Comparison of ENCODE assay signal across 8 mouse cellular contexts in genomic region chr7:97578361-97579066, GRCm38 (mm10). TPM values are rescaled to one million over a fixed set of nuclear protein-coding genes. Genes with fewer than 3 reads are reported as not detected.
DNase-seq lines count a peak whose midpoint lies in the region; ATAC-seq and TF ChIP-seq lines count a peak whose summit lies in the region.

No protein-coding gene starts in this region.

- H3K9me3 ChIP-seq in limb, embryonic 11.5 days (ENCODE audit: control insufficient read depth, low read length), result no peaks in the 10 kb centered on the region
- no peaks in the 10 kb centered on the region for H3K9me3 ChIP-seq in midbrain, embryonic 14.5 days (ENCODE audit: control insufficient read depth, low read length)

- TF ChIP-seq POLR2A in kidney, adult 2 months (IDR thresholded peaks at IDR 0.05; ENCODE audit: low read depth, low read length), result no peak

- no peaks in the 10 kb centered on the region for H3K36me3 ChIP-seq in kidney, adult 2 months (ENCODE audit: control insufficient read depth, insufficient read depth, low read length)
- no peaks in the 10 kb centered on the region for H3K36me3 ChIP-seq in limb, embryonic 11.5 days (ENCODE audit: control insufficient read depth, insufficient read depth, low read length)
- H3K36me3 ChIP-seq in midbrain, embryonic 14.5 days (ENCODE audit: control insufficient read depth, insufficient read depth, low read length), result no peaks in the 10 kb centered on the region

- H3K27me3 ChIP-seq in kidney, adult 2 months (replicated peaks; ENCODE audit: control insufficient read depth, insufficient read depth, low read length), result no peaks in the 10 kb centered on the region
- no peaks in the 10 kb centered on the region for H3K27me3 ChIP-seq in limb, embryonic 11.5 days (ENCODE audit: control insufficient read depth, insufficient read depth, low read length)
- no peaks in the 10 kb centered on the region for H3K27me3 ChIP-seq in midbrain, embryonic 14.5 days (ENCODE audit: control insufficient read depth, insufficient read depth, low read length)

- no peak for TF ChIP-seq CTCF in kidney, adult 2 months (conservative IDR thresholded peaks at IDR 0.05; ENCODE audit: insufficient read depth, insufficient read length, low read depth, low read length)

- H3K4me3 ChIP-seq in kidney, adult 2 months (ENCODE audit: insufficient read depth, low read depth, low read length), result peak overlapping the region; percentile 69
- peak overlapping the region; percentile 96 for H3K4me3 ChIP-seq in limb, embryonic 11.5 days (ENCODE audit: low read depth, low read length)
- H3K4me3 ChIP-seq in midbrain, embryonic 14.5 days (replicated peaks; ENCODE audit: low read depth, low read length), result peak overlapping the region; percentile 100

- peak overlapping the region; percentile 96 for H3K9ac ChIP-seq in limb, embryonic 11.5 days (ENCODE audit: low read length)
- H3K9ac ChIP-seq in midbrain, embryonic 14.5 days (replicated peaks; ENCODE audit: low read length), result peak overlapping the region; percentile 98; the same call in 1 of the 2 replicates

- peak; percentile 12 to 35 for DNase-seq in frontal cortex, adult 2 months (ENCODE audit: extremely low spot score in 1 of 2, low spot score in 1 of 2)
- peak; percentile 27 for DNase-seq in embryo, embryonic 10 days (ENCODE audit: low spot score)
- peak; percentile 96 for DNase-seq in heart, adult 11 months
- peak; percentile 57 for DNase-seq in kidney, adult 2 months
- DNase-seq in limb, embryonic 11.5 days (ENCODE audit: low spot score), result peak; percentile 45
- DNase-seq in midbrain, embryonic 14.5 days, result peak; percentile 36
- peak; percentile 57 for DNase-seq in testis, postnatal 10 days (ENCODE audit: low spot score)

- peak overlapping the region; percentile 67; the same call in 1 of the 2 replicates for H3K27ac ChIP-seq in kidney, adult 2 months (ENCODE audit: insufficient read depth, low read depth, low read length)
- peak overlapping the region; percentile 95; the same call in 1 of the 2 replicates for H3K27ac ChIP-seq in limb, embryonic 11.5 days (replicated peaks; ENCODE audit: low read depth, low read length)
- H3K27ac ChIP-seq in midbrain, embryonic 14.5 days (replicated peaks; ENCODE audit: low read depth, low read length), result no peak overlapping the region

- H3K4me1 ChIP-seq in kidney, adult 2 months (ENCODE audit: control insufficient read depth, insufficient read depth, low read length), result no peaks in the 10 kb centered on the region; the same call in 1 of the 2 replicates
- no peaks in the 10 kb centered on the region for H3K4me1 ChIP-seq in limb, embryonic 11.5 days (ENCODE audit: control insufficient read depth, insufficient read depth, low read length)
- H3K4me1 ChIP-seq in midbrain, embryonic 14.5 days (ENCODE audit: control insufficient read depth, insufficient read depth, low read length), result peaks cover 10% of the 10 kb centered on the region; the same call in 1 of the 2 replicates

- 22% methylated on average over 8 of the region's 8 CpGs for WGBS in kidney, adult 2 months
- WGBS in limb, embryonic 11.5 days, result 30% methylated on average over 8 of the region's 8 CpGs
- 34% methylated on average over 8 of the region's 8 CpGs for WGBS in midbrain, embryonic 14.5 days

- H3K4me2 ChIP-seq in limb, embryonic 11.5 days (ENCODE audit: low read depth, severe bottlenecking), result peak overlapping the region; percentile 60
- peak overlapping the region; percentile 71 for H3K4me2 ChIP-seq in midbrain, embryonic 14.5 days (ENCODE audit: low read length)

- no peak for ATAC-seq in frontal cortex, adult (ENCODE audit: low TSS enrichment)
- ATAC-seq in limb, embryonic 11.5 days (ENCODE audit: insufficient number of reproducible peaks, low FRiP score, low TSS enrichment, low read depth), result peak; percentile 7; the same call in 1 of the 2 replicates
- ATAC-seq in midbrain, embryonic 14.5 days (ENCODE audit: low FRiP score, low TSS enrichment), result no peak

RNA-seq across cellular contexts. Expression of gene Aamdc, which starts 0.8 kb away (rescaled TPM):
- 56.3 and 59.9 TPM in 2 replicates for polyA plus RNA-seq in frontal cortex, adult 2 months (2012; rRNA removed)
- polyA plus RNA-seq in kidney, adult 2 months (2012; rRNA removed), result 70.0 and 93.0 TPM in 2 replicates
- polyA plus RNA-seq in limb, embryonic 11.5 days (2014; fragmentation: Nextera tagmentation; extraction: Ambion mirVana), result 43.4 and 43.5 TPM in 2 replicates
- polyA plus RNA-seq in midbrain, embryonic 14.5 days (2014; fragmentation: Nextera tagmentation; extraction: Ambion mirVana), result 42.2 and 55.6 TPM in 2 replicates

RNA-seq across cellular contexts. Expression of gene Rsf1, which starts 1.2 kb away (rescaled TPM):
- 16.5 and 18.0 TPM in 2 replicates for polyA plus RNA-seq in frontal cortex, adult 2 months (2012; rRNA removed)
- 2.2 and 3.3 TPM in 2 replicates for polyA plus RNA-seq in kidney, adult 2 months (2012; rRNA removed)
- polyA plus RNA-seq in limb, embryonic 11.5 days (2014; fragmentation: Nextera tagmentation; extraction: Ambion mirVana), result 29.2 and 29.7 TPM in 2 replicates
- 28.1 and 35.1 TPM in 2 replicates for polyA plus RNA-seq in midbrain, embryonic 14.5 days (2014; fragmentation: Nextera tagmentation; extraction: Ambion mirVana)

Comparison
In these comparisons a context has a peak if more than half of its experiments do, and no peak if none do; other contexts are left out.
1. DNase-seq: peak in every context shown above with its lines; median percentile 96 in heart, adult 11 months; 57 in kidney, adult 2 months; 57 in testis, postnatal 10 days; 45 in limb, embryonic 11.5 days; 36 in midbrain, embryonic 14.5 days; 27 in embryo, embryonic 10 days; 24 in frontal cortex, adult 2 months.